30 mouse cellular contexts compared by ENCODE assay signal in genomic region chr2:113749721-113750120, GRCm38 (mm10). TPM values are rescaled to one million over a fixed set of nuclear protein-coding genes. Genes with fewer than 3 reads are reported as not detected.
DNase-seq lines count a peak whose midpoint lies in the region; ATAC-seq and TF ChIP-seq lines count a peak whose summit lies in the region.
"Had no signal": no experiment of that assay in that cellular context is flagged by ENCODE, and none has a peak within 500 bp of the region (broad histone marks: within the 10 kb centered on the region; RNA-seq: fewer than 3 reads in every experiment).

No protein-coding gene starts in this region.

- H3K4me1 ChIP-seq in forebrain, embryonic 11.5 days (replicated peaks; ENCODE audit: control insufficient read depth, insufficient read depth, low read length), result no peaks in the 10 kb centered on the region
- H3K4me1 ChIP-seq in forebrain, postnatal 0 days (ENCODE audit: insufficient read depth), result no peaks in the 10 kb centered on the region
- H3K4me1 ChIP-seq in midbrain, embryonic 11.5 days (ENCODE audit: control insufficient read depth, insufficient read depth, low read length), result no peaks in the 10 kb centered on the region
- H3K4me1 ChIP-seq in midbrain, postnatal 0 days (ENCODE audit: insufficient read depth, low read length), result no peaks in the 10 kb centered on the region
- H3K4me1 ChIP-seq: heart, embryonic 10.5 days; hindbrain, embryonic 12.5 days; intestine, embryonic 15.5 days; limb, embryonic 10.5 days; limb, embryonic 15.5 days; liver, embryonic 13.5 days; neural tube, embryonic 15.5 days had no signal

- no peak overlapping the region for H3K4me2 ChIP-seq in forebrain, embryonic 11.5 days (ENCODE audit: low read depth, low read length, severe bottlenecking)
- no peak overlapping the region for H3K4me2 ChIP-seq in forebrain, postnatal 0 days (ENCODE audit: low read depth)
- H3K4me2 ChIP-seq in midbrain, embryonic 11.5 days, result no peak overlapping the region
- no peak overlapping the region for H3K4me2 ChIP-seq in midbrain, postnatal 0 days (ENCODE audit: low read depth, low read length, poor library complexity, severe bottlenecking)
- H3K4me2 ChIP-seq: hindbrain, embryonic 12.5 days; intestine, embryonic 15.5 days; limb, embryonic 15.5 days; liver, embryonic 13.5 days; neural tube, embryonic 15.5 days had no signal

- no peaks in the 10 kb centered on the region for H3K9me3 ChIP-seq in forebrain, embryonic 11.5 days (ENCODE audit: control insufficient read depth, low read length)
- H3K9me3 ChIP-seq in forebrain, postnatal 0 days (ENCODE audit: low read length), result no peaks in the 10 kb centered on the region
- H3K9me3 ChIP-seq in midbrain, embryonic 11.5 days (ENCODE audit: control insufficient read depth, low read length), result no peaks in the 10 kb centered on the region
- H3K9me3 ChIP-seq in midbrain, postnatal 0 days (ENCODE audit: low read length), result no peaks in the 10 kb centered on the region
- H3K9me3 ChIP-seq: heart, embryonic 10.5 days; hindbrain, embryonic 12.5 days; intestine, embryonic 15.5 days; limb, embryonic 10.5 days; limb, embryonic 15.5 days; liver, embryonic 13.5 days; neural tube, embryonic 15.5 days had no signal

- no peak for DNase-seq in forebrain, embryonic 11.5 days (ENCODE audit: low spot score)
- DNase-seq in forebrain, postnatal 0 days, result no peak
- DNase-seq in midbrain, embryonic 11.5 days (ENCODE audit: low spot score, missing footprints), result no peak
- no peak for DNase-seq in midbrain, postnatal 0 days (ENCODE audit: low spot score)
- peak; percentile 33 for DNase-seq in WW6 (ENCODE audit: low read depth, low spot score)
- DNase-seq in left cerebral cortex, adult 9 months (ENCODE audit: low spot score in 2 of 2), result no peak
- DNase-seq in left cerebral cortex, adult 8-10 months (ENCODE audit: low spot score in 2 of 2), result no peak
- DNase-seq: adrenal gland, postnatal 10 days; cerebellum, adult 9-10 months; cerebellum, postnatal 36 days; heart, postnatal 36 days; kidney, adult 2 months; kidney, postnatal 36 days; liver, embryonic 13.5 days; lung, adult 18-20 months; lung, postnatal 14 days; retina, postnatal 1 day; right cerebral cortex, postnatal 14 days; thymus, postnatal 4 days had no signal

- no peak overlapping the region for H3K27ac ChIP-seq in forebrain, embryonic 11.5 days (ENCODE audit: low read depth, low read length)
- no peak overlapping the region for H3K27ac ChIP-seq in forebrain, postnatal 0 days (ENCODE audit: low read depth, low read length)
- no peak overlapping the region for H3K27ac ChIP-seq in midbrain, embryonic 11.5 days (ENCODE audit: low read depth, low read length)
- H3K27ac ChIP-seq in midbrain, postnatal 0 days (ENCODE audit: low read depth, low read length), result no peak overlapping the region
- H3K27ac ChIP-seq: heart, embryonic 10.5 days; hindbrain, embryonic 12.5 days; hindbrain, postnatal 0 days; intestine, embryonic 15.5 days; layer of hippocampus, adult 2 months; left cerebral cortex, adult 2 months; limb, embryonic 10.5 days; limb, embryonic 15.5 days; liver, embryonic 13.5 days; neural tube, embryonic 15.5 days had no signal

- WGBS in forebrain, embryonic 11.5 days, result 85% methylated on average over 12 of the region's 12 CpGs
- 88% methylated on average over 12 of the region's 12 CpGs for WGBS in forebrain, postnatal 0 days
- WGBS in midbrain, embryonic 11.5 days, result 84% methylated on average over 12 of the region's 12 CpGs
- WGBS in midbrain, postnatal 0 days, result 86% methylated on average over 12 of the region's 12 CpGs

- no peaks in the 10 kb centered on the region for H3K36me3 ChIP-seq in forebrain, embryonic 11.5 days (ENCODE audit: control insufficient read depth, insufficient read depth, low read length)
- no peaks in the 10 kb centered on the region for H3K36me3 ChIP-seq in forebrain, postnatal 0 days (ENCODE audit: insufficient read depth)
- no peaks in the 10 kb centered on the region for H3K36me3 ChIP-seq in midbrain, embryonic 11.5 days (ENCODE audit: control insufficient read depth, insufficient read depth, low read length)
- H3K36me3 ChIP-seq in midbrain, postnatal 0 days (ENCODE audit: insufficient read depth, low read length), result 0 out of 2 replicates have a peak, but pooled peaks cover 3% of the 10 kb centered on the region
- H3K36me3 ChIP-seq: heart, embryonic 10.5 days; hindbrain, embryonic 12.5 days; intestine, embryonic 15.5 days; limb, embryonic 15.5 days; liver, embryonic 13.5 days; neural tube, embryonic 15.5 days had no signal

- H3K27me3 ChIP-seq in forebrain, embryonic 11.5 days (ENCODE audit: control insufficient read depth, insufficient read depth, low read length), result no peaks in the 10 kb centered on the region
- H3K27me3 ChIP-seq in forebrain, postnatal 0 days (ENCODE audit: insufficient read depth, low read length), result peaks cover 3% of the 10 kb centered on the region; the same call in 1 of the 2 replicates
- H3K27me3 ChIP-seq in midbrain, embryonic 11.5 days (ENCODE audit: control insufficient read depth, insufficient read depth, low read length), result no peaks in the 10 kb centered on the region
- no peaks in the 10 kb centered on the region for H3K27me3 ChIP-seq in midbrain, postnatal 0 days (ENCODE audit: insufficient read depth, low read length)
- H3K27me3 ChIP-seq: CH12.LX; intestine, embryonic 15.5 days; limb, embryonic 15.5 days; liver, embryonic 13.5 days had no signal

- no peak for TF ChIP-seq CTCF in forebrain, postnatal 0 days (IDR thresholded peaks at IDR 0.05; ENCODE audit: low read depth)
- no peak for TF ChIP-seq CTCF in midbrain, postnatal 0 days (IDR thresholded peaks at IDR 0.05)

- no peak overlapping the region for H3K4me3 ChIP-seq in forebrain, embryonic 11.5 days (ENCODE audit: low read depth, low read length)
- no peak overlapping the region for H3K4me3 ChIP-seq in forebrain, postnatal 0 days (ENCODE audit: low read depth, low read length)
- no peak overlapping the region for H3K4me3 ChIP-seq in midbrain, embryonic 11.5 days (ENCODE audit: low read depth, low read length)
- H3K4me3 ChIP-seq in midbrain, postnatal 0 days (ENCODE audit: low read depth, low read length), result no peak overlapping the region
- H3K4me3 ChIP-seq: heart, embryonic 10.5 days; hindbrain, embryonic 12.5 days; intestine, embryonic 15.5 days; layer of hippocampus, adult 2 months; left cerebral cortex, adult 2 months; limb, embryonic 10.5 days; limb, embryonic 15.5 days; liver, embryonic 13.5 days; neural tube, embryonic 15.5 days had no signal

- ATAC-seq in forebrain, embryonic 11.5 days (replicated peaks; ENCODE audit: low FRiP score), result 0 out of 2 replicates have a peak, but pooled peaks have one; percentile 36
- ATAC-seq in forebrain, postnatal 0 days, result no peak; the same call in 1 of the 2 replicates
- ATAC-seq in midbrain, embryonic 11.5 days (ENCODE audit: low FRiP score), result peak; percentile 46; the same call in 1 of the 2 replicates
- no peak for ATAC-seq in midbrain, postnatal 0 days (ENCODE audit: low FRiP score)
- ATAC-seq: forebrain, embryonic 16.5 days; hindbrain, postnatal 0 days; intestine, embryonic 15.5 days had no signal

- H3K9ac ChIP-seq in forebrain, embryonic 11.5 days (ENCODE audit: low read length), result no peak overlapping the region
- no peak overlapping the region for H3K9ac ChIP-seq in forebrain, postnatal 0 days
- no peak overlapping the region for H3K9ac ChIP-seq in midbrain, embryonic 11.5 days (ENCODE audit: low read length)
- no peak overlapping the region for H3K9ac ChIP-seq in midbrain, postnatal 0 days (replicated peaks; ENCODE audit: low read length, poor library complexity, severe bottlenecking)
- H3K9ac ChIP-seq: hindbrain, embryonic 12.5 days; intestine, embryonic 15.5 days; limb, embryonic 15.5 days; liver, embryonic 13.5 days; neural tube, embryonic 15.5 days had no signal

RNA-seq across cellular contexts. Expression of gene Grem1, which starts 8.7 kb away (rescaled TPM):
- 0.55 and 0.69 TPM in 2 replicates for polyA plus RNA-seq in forebrain, embryonic 11.5 days (2014; fragmentation: Nextera tagmentation; extraction: Ambion mirVana)
- total RNA-seq in forebrain, postnatal 0 days (2014; rRNA removed), result 2.5 and 3.4 TPM in 2 replicates
- 0.58 and 1.1 TPM in 2 replicates for polyA plus RNA-seq in forebrain, postnatal 0 days (2015; fragmentation: Nextera tagmentation; extraction: Ambion mirVana)
- polyA plus RNA-seq in midbrain, embryonic 11.5 days (2014; fragmentation: Nextera tagmentation; extraction: Ambion mirVana), result 0.10 and 0.18 TPM in 2 replicates
- 4.1 and 4.2 TPM in 2 replicates for total RNA-seq in midbrain, postnatal 0 days (2014; rRNA removed)
- polyA plus RNA-seq in midbrain, postnatal 0 days (2015; fragmentation: Nextera tagmentation; extraction: Ambion mirVana), result 1.1 and 1.2 TPM in 2 replicates
- total RNA-seq in left cerebral cortex, adult 8-10 months (2022), result 1 to 10 TPM; 1.2 to 1.6 (median 1.4) TPM
- total RNA-seq: CH12.LX; heart, postnatal 36 days had no signal
- polyA plus RNA-seq: liver, embryonic 13.5 days had no signal

Comparison
In these comparisons a context has a peak if more than half of its experiments do, and no peak if none do; other contexts are left out.
1. ATAC-seq: peak in forebrain, embryonic 11.5 days (single experiment) and midbrain, embryonic 11.5 days (single experiment); none in forebrain, postnatal 0 days (single experiment) and midbrain, postnatal 0 days (single experiment).